In the genomic region with DNA sequence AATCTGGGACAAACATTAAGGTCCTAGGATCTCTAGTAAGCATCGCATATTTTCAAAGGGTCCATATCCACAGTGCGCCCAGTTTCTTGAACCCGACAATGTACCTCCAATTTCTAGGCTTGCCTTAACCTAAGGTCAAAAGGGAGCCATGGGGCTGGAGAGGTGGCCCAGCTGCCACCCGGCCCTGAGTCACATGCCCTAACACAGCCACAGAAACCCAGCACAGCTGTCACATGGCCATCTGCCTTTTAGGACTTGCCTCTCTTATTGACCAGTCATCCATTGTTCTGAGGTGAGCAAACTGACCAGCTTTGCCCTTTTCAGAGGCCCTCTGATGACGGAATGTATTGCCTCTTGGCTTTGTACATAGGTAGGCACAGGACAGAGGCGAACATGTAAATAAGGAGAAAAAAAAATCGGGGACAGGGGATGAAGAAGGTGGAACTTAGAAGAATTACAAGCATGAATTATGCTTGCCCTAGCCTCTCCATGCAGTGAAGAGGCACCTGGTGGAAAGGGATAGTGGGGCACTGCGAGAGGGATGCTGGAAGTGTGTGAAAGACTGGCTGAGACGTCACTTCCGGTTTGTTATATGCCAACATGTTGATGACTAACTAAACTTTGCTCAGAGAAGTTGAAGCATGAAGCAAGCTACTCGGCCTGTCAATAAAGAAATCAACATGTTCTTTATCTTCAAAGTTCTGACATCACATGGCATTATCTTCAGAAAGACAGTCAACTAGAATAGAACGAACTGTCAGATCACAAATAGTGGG, we compare ENCODE assay signal across 13 mouse cellular contexts.
A peak's percentile ranks its signal among the peaks of the same experiment; 100 is the strongest.
DNase-seq lines count a peak whose midpoint lies in the region; ATAC-seq and TF ChIP-seq lines count a peak whose summit lies in the region.
"Had no signal": no experiment of that assay in that cellular context is flagged by ENCODE, and none has a peak within 500 bp of the region (broad histone marks: within the 10 kb centered on the region; RNA-seq: fewer than 3 reads in every experiment).

No protein-coding gene starts in this region.

- no peak for TF ChIP-seq EP300 in liver, postnatal 0 days (IDR thresholded peaks at IDR 0.05; ENCODE audit: low read depth)

- WGBS in liver, postnatal 0 days (ENCODE audit: insufficient replicate concordance) = 70% methylated on average over 12 of the region's 12 CpGs
- 62% methylated on average over 12 of the region's 12 CpGs for WGBS in liver, embryonic 12.5 days (ENCODE audit: insufficient replicate concordance)
- 78% methylated on average over 12 of the region's 12 CpGs for WGBS in midbrain, embryonic 10.5 days

- no peaks in the 10 kb centered on the region for H3K36me3 ChIP-seq in liver, postnatal 0 days (replicated peaks; ENCODE audit: insufficient read depth, low read length)
- no peaks in the 10 kb centered on the region for H3K36me3 ChIP-seq in liver, embryonic 12.5 days
- no peaks in the 10 kb centered on the region for H3K36me3 ChIP-seq in midbrain, embryonic 10.5 days
- H3K36me3 ChIP-seq: liver, embryonic 13.5 days had no signal

- no peaks in the 10 kb centered on the region for H3K27me3 ChIP-seq in liver, postnatal 0 days (ENCODE audit: insufficient read depth, low read length)
- no peaks in the 10 kb centered on the region for H3K27me3 ChIP-seq in liver, embryonic 12.5 days (replicated peaks)
- H3K27me3 ChIP-seq in midbrain, embryonic 10.5 days (ENCODE audit: low read depth, poor library complexity, severe bottlenecking) = no peaks in the 10 kb centered on the region
- H3K27me3 ChIP-seq: liver, embryonic 13.5 days had no signal

- H3K4me1 ChIP-seq in liver, postnatal 0 days (ENCODE audit: insufficient read depth) = peaks cover 4% of the 10 kb centered on the region
- no peaks in the 10 kb centered on the region for H3K4me1 ChIP-seq in liver, embryonic 12.5 days
- peaks cover 25% of the 10 kb centered on the region for H3K4me1 ChIP-seq in midbrain, embryonic 10.5 days

- H3K4me2 ChIP-seq in liver, postnatal 0 days (ENCODE audit: low read depth, low read length) = no peak overlapping the region
- H3K4me2 ChIP-seq in liver, embryonic 12.5 days = no peak overlapping the region
- H3K4me2 ChIP-seq: liver, embryonic 13.5 days had no signal

- no peak overlapping the region for H3K4me3 ChIP-seq in liver, postnatal 0 days (ENCODE audit: low read depth, low read length)
- no peak overlapping the region for H3K4me3 ChIP-seq in liver, embryonic 12.5 days
- no peak overlapping the region; the same call in 1 of the 2 replicates for H3K4me3 ChIP-seq in midbrain, embryonic 10.5 days
- H3K4me3 ChIP-seq: liver, embryonic 13.5 days had no signal

- no peaks in the 10 kb centered on the region for H3K9me3 ChIP-seq in liver, postnatal 0 days (ENCODE audit: low read length)
- H3K9me3 ChIP-seq in liver, embryonic 12.5 days (replicated peaks) = no peaks in the 10 kb centered on the region
- 0 out of 2 replicates have a peak, but pooled peaks cover 2% of the 10 kb centered on the region for H3K9me3 ChIP-seq in midbrain, embryonic 10.5 days (replicated peaks)
- H3K9me3 ChIP-seq: liver, embryonic 13.5 days had no signal

- no peak overlapping the region for H3K9ac ChIP-seq in liver, postnatal 0 days (replicated peaks)
- H3K9ac ChIP-seq in liver, embryonic 12.5 days = no peak overlapping the region
- H3K9ac ChIP-seq: liver, embryonic 13.5 days had no signal

- no peak overlapping the region for H3K27ac ChIP-seq in liver, postnatal 0 days (ENCODE audit: low read depth)
- H3K27ac ChIP-seq in liver, embryonic 12.5 days = no peak overlapping the region
- H3K27ac ChIP-seq in midbrain, embryonic 10.5 days (replicated peaks) = peak overlapping the region; percentile 73
- H3K27ac ChIP-seq: liver, embryonic 13.5 days had no signal

- peak; percentile 84 for ATAC-seq in liver, postnatal 0 days
- ATAC-seq in liver, embryonic 12.5 days = no peak
- no peak for ATAC-seq in inflammation-experienced regulatory T-cells, adult 6 months

- TF ChIP-seq CTCF in liver, postnatal 0 days (IDR thresholded peaks at IDR 0.05; ENCODE audit: low read depth) = no peak

- peak; percentile 11 to 12 for DNase-seq in cerebellum, postnatal 14 days
- DNase-seq in cerebellum, adult 11 months = no peak
- DNase-seq in liver, postnatal 0 days = no peak
- peak; percentile 45 for DNase-seq in midbrain, embryonic 10.5 days (ENCODE audit: low spot score)
- no peak for DNase-seq in frontal cortex, postnatal 10 days (ENCODE audit: low spot score in 2 of 2)
- no peak for DNase-seq in thymus, postnatal 36 days
- DNase-seq: cerebellum, adult 2 months; heart, postnatal 36 days; kidney, adult 9 months; liver, embryonic 13.5 days; spleen, adult 18-20 months had no signal

Comparison
In these comparisons a context has a peak if more than half of its experiments do, and no peak if none do; other contexts are left out.
1. DNase-seq: peak in cerebellum, postnatal 14 days (2 of 2) and midbrain, embryonic 10.5 days (single experiment); none in cerebellum, adult 11 months (single experiment), liver, postnatal 0 days (single experiment), frontal cortex, postnatal 10 days (0 of 2) and thymus, postnatal 36 days (0 of 2).